Mouse (Mus musculus): ENCODE data around the gene Methig1.

DNA sequence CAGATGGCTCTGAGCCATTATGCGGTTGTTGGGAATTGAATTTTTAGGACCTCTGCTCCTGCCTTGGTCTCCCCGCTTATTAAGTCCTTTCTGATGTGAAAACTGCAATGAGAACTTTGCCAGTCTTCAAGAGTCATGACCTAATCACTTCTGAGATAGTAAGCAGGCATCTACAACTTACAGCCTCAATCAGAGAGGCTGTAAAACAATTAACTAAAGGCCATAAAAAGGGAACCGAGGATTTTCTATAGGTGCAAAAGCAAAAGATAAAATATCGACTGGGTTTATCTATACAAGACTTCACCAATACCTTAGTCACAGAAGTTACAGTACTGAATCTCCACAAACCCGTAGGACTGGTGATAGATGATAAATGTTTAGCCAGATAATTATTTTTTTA lies 2.9 kb downstream of the Methig1 start:
- TF ChIP-seq CTCF (IDR thresholded peaks at IDR 0.05; ENCODE audit: borderline replicate concordance, control insufficient read depth, extremely low read depth, insufficient read depth, low read length, poor library complexity) (no peak), POLR2A (IDR thresholded peaks at IDR 0.05; ENCODE audit: control insufficient read depth, extremely low read depth, insufficient read depth, low read length, poor library complexity) (no peak)

All from thymus, adult 2 months (tissue).